Mouse (Mus musculus) right cerebral cortex, postnatal 36 days (tissue): ENCODE results near the gene Pnpla3.

ENCODE experiments used
- DNase-seq, 2 experiments: peaks; one replicate each; pipeline ENCODE4 v3.0.0; 2022; ENCODE audit warnings: low spot score in 2 of 2, mixed read lengths in 1 of 2

The Pnpla3 gene

DNA sequence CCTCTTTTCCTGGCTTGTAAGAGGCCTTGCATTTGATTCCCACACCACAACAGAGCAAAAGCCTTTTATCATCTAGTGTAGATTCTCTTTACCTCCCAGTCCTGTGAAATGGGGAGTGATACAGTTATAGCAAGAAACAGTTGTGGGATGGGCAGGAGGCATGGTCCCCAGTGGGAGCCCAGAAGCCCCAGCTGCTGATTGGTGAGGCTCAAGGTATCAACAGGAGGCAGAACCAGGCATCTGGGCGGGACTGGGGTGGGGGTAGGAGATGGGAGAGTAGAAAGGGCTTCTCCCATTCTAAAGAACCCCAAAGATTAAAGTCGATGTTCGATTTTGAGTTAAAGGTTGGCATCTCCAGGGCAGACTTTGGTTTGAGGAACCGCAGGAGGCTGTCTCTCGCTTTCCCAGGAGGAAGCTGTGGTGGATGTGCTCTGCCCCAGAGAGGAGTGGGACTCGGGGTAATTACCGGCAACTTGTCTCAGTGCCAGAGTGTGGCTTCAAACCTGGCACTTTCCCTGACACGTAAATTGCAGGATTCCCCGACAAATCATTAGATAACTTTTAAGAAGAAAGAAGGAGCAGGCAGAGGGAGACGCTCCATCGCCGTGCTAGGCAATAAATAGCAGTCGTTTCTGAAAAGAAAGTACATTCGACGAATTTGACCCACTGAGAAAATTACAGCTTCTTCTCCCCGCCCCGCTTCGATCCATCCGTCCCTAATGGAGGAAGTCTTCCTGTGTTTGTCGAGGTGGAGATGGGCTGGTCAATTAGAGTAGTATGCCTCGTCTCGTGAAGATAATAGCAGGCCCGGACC, 50.5 kb downstream of the Pnpla3 start:
- DNase-seq = no peak

DNA sequence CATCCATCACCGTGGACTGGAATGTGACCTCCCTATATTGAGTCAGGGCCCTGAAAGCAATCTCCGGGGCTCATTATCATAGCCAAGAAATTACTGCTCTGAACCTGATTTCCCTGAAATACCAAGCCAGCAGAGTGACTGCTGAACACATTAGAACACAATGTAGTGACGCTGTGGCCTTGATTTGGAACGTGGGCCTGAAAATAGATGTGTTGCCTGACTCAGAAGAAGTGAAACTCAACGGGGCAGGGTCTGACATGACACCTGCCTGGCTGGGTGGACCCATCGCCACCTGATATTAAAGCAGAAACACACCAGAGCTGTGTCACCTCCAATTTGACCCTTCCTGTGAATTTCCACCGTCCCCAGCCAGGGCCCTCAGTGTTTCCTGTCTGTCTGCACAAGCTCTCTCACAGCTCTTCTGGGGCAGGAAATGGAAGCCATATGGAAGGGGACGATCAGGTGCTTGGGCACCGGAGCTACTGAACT, 51.2 kb downstream of the Pnpla3 start:
- DNase-seq = no peak

DNA sequence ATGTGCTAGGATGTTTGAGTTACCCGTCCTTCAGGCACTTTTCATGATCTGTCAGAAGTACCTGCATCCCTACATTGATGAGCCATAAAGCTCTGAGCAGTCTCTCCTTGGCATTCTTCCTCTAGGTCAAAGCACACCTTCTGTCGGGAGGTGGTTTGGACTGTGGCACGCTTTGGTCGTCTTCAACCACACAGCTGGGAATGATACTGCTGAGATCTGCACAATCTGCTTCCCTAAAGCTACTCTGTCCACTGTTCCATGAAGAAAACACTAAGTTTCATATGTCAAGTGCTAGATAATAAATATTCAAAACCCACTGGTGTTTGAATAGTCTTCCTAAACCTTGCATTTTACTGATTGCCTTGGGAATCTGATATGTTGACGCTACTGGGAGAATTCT, 53.9 kb downstream of the Pnpla3 start:
- no peak for DNase-seq

DNA sequence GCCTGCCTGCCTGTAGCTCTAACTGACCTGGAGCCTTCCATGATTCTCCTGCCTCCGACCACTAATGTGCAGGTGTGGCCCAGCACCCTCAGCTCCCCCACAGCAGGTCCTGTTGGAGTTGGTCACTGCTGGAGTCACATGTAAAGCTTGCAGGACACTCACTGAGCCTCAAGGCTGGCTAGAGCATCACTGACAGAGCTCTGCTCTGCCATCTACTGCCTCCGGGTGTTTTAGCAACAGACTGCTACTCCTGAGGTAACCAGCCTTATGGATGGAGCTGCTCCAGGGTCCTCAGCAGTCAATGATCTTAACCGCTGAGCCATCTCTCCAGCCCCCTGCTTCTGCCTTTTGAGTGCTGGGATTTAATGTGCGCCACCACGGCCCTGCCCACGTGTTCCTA, 55.8 kb downstream of the Pnpla3 start:
- DNase-seq = no peak

DNA sequence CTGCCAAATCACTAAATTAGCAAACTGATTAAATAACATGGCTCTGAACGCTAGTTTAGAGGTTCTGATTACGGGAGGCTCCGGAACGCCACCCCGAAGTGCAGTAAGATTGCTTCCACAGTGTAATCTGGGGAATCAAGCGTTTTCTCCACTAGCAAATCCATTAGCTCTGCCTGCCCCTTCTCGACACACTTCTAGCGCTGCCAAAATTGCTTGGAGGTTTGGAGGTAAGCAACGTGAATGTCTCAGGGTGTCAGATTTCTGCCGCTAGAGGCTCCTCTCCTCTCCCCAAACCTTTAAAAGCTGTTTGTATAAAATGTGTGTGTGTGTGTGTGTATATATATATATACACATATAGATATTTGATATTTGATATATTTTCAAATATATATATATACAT, 57.1 kb downstream of the Pnpla3 start:
- no peak for DNase-seq

DNA sequence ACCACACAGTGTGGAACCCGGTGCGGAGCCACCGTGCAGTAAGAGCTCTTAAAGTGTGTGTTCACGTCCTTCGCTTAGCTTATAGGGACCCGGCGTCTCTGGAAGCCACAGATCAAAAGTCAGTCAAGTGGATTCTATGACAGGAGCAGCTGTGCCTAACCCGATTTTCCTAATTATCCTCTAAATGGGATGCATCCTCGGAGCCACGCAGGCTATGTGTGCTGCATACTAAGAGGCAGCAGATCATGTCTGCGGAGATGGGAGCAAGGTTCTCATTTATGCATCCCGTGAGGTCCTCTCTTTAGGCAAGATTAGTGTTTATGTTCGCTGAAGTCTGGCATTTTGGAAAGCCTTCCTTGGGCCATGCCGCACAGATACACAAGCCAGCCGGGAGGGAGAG, 59.3 kb downstream of the Pnpla3 start:
- DNase-seq = no peak

DNA sequence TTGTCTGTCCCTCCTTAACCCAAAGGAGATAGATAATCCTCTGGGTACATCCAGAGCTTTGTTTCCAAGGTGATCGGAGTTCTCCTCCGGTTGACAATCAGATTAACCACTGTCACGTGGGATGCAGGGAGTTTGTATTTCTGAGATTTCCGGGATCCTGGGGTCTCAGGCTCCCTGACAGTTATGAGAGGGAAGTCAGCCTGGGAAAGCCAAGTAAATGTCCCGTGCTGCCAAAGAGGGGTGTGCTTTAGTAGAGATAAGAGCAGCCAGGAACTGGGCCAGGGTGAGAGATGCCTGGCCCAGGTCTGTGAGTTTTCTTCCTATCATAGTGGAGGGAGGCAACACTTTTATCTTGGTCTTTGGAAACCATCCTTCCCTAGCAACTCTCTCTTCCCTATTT, 63.0 kb downstream of the Pnpla3 start:
- no peak for DNase-seq

DNA sequence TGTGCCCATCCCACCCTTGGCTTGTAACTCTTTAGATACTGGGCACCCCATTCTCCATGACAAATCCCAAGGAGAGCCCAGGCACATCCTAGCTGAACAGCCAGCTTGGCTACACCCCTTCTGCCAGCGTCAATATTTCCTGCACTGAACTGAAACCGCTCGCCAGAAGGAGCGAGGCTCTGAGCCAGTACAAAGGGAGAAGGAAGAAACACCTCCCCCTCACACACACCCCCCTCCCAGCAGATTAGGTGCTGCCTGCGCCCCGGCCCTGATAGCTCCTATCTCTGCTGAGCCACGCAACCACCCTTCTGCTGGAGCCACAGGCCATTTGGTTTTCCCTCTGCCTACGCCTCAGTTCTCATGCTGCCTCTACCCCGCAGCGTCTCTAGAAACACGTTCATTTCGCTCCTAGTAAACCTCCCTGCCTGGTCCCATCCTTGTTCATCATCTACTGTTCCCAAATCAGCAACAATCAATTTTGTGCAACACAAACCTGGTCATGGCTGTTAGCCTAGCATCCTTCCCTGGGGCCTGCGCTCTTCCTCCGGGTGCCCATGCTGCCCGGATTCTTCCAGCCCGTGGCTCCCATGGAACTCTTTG, 63.6 kb downstream of the Pnpla3 start:
- peak; percentile 66 to 72 for DNase-seq

DNA sequence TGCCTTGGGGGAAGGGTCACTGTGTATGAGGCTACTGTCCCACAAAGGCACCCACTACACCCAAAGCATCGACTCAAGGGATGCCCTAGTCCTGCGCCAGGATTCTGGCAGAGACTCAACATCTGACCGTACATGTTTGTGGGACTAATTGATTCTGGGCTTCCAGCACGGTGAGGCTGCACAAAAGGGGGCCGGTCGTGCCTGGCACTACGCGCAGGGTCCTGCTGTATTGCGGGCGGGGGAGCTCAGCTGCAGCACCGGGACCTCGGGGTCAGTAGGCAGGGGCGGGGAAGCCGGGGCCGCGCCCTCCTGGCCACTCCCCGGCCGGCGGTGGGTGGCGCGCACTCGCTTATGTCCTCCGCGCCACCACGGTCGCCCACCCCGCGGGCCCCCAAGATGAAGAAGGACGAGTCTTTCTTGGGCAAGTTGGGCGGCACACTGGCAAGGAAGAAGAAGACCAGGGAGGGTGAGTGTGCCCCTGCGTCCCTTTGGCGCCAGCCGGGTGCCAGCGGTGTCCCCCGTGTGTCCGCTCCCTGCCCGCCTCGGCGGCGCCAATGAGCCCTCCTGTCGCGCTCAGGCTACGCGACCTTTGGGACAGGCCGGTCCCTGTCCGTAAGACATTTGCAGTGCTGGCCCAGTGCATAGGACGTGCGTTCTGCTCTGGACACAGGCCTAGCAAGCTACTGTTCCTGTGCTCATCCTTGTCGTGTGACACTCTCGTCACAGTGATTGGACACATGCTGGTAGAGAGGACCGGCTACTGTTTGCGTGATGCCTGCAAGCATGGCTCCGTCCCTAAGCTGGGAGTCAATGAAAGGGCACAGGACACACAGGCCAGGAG, 64.3 kb downstream of the Pnpla3 start, which contains the start of gene Parvb:
TSS of gene Parvb (plus strand) at position 323 of the 841 bp plus-strand sequence.
- DNase-seq = peak in 1 of 2 experiments; percentile 23

DNA sequence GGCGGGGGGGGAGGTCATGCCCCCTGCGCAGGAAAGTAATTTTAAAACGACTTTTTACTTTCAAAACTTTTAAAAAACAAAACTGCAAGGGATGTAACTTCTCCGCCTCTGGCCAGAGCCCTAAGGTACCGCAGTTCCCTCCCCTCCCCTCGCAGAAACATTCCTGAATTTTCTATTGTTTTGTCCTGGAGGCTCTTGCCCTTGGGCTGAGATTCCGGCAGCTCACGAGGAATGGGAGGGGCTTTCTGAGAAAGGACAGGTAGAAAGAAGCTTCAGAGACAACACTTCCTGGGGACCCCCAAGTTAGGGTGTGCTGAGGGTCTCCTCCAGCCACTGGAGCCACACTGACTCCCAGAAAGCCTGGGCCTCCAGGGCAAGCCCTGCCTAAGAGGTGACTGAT, 65.0 kb downstream of the Pnpla3 start:
- no peak for DNase-seq

DNA sequence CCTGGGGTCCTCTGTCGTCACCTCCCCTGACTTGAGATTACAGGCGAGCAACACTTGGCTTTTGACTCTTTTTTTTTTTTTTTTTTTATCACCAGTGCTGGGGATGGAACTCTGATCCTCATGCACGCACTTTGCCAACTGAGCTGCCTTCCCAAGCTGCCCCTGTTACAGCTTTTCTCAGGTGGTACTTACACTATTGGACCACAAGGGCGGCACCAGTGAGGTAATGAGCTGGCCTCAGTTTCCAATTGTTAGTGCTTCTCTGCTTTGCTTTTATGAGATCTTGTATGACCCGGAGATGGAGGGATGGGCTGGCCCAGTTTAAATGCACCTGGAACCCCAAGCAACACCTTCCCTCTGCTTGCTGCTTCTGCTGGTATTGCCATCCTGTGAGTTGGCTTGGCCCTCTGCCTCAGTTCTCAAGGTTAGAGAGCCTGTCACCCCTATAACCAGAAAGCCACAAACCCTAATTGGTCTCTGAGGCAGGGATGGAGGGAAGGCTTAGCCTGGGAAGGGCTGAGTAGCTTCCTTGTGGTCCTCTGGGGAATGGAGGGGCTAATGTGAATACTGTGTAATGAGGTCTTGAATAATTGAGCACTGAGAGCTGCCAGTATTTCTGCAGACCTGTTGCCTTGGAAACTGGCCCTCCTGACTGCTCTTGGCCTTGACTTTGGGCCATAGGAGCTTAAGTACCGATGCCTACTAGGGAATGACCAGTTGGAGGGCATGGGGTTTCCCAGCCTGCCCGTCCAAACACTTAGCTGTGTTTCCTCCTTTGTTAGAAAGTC, 67.4 kb downstream of the Pnpla3 start:
- DNase-seq = no peak

DNA sequence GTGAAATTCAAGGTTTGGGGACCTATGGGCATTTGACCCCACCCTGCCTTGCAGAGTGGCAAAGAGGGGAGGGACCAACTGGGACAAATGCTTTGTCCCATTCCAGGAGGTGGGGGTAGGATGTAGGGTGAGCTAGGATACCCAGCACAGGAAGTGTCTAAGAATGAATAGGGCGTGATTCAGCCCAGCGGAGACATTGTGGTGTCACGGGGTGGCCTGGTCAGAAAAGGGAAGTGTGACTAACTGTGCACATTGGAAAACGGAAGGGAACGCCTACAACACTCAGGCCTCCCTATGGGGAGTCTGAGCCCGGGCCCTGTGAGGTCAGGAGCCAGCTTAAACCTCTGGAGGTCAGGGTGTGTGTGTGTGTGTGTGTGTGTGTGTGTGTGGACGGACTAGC, 68.0 kb downstream of the Pnpla3 start:
- DNase-seq = no peak
